Mouse (Mus musculus): ENCODE measurements around the gene Slc34a3.

- TF ChIP-seq POLR2A (IDR thresholded peaks at IDR 0.05; ENCODE audit: control insufficient read depth, extremely low read depth, insufficient read depth, low read length, poor library complexity) (no peak), CTCF (IDR thresholded peaks at IDR 0.05; ENCODE audit: borderline replicate concordance, control insufficient read depth, extremely low read depth, insufficient read depth, low read length, poor library complexity) (no peak)
Measured at GRCm38 (mm10) chr2:25278928-25279882, 45.0 kb upstream of the Slc34a3 start.
